Mouse (Mus musculus) mouse embryonic stem cell (cell line): ENCODE data around the gene Mdh2.

ENCODE experiments used
- in situ Hi-C, 2 experiments: fragments of 300-500 bp; cut with MboI; formaldehyde crosslinking; loops; 1 replicate in 1 of 2; 3 replicates in 1 of 2; pipeline ENCODE4 v1.14.3; 2019 to 2020; ENCODE audit warnings: low sequenced_read_pairs in 2 of 2, low pct_unique_long_range_greater_than_20kb in 1 of 2, mixed read lengths in 1 of 2; ENCODE audit not compliant: unreplicated experiment in 1 of 2

Mdh2 gene

GRCm38 (mm10) chr5:135763526-135763925 lies 14.8 kb upstream of the Mdh2 start:
- in situ Hi-C loops = loop anchor here in 1 of 2 experiments (25.0 kb wide), 1 partner anchor 351 kb away; no protein-coding TSS in a partner anchor

DNA sequence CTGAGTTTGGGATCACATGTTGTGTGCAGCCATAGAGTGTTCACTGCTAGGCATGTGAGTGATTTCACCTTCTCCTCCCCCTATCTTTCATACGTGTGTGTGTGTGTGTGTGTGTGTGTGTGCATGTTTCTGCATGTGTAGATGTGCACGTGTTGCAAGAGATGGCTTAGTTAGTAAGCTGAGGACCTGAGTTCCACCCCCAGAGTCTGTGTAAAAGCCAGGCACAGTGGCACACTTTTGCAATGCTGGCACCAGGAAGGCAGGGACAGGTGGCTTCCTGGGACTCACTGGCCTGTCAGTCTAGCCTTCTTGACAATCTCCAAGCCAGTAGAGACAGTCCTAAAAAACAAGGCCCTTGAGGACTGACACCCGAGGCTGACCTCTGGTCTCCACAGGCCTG lies 13.3 kb upstream of the Mdh2 start:
- in situ Hi-C loops = loop anchor here (5.0 to 25.0 kb wide), 2 partner anchors 148 to 353 kb away; no protein-coding TSS in a partner anchor

DNA sequence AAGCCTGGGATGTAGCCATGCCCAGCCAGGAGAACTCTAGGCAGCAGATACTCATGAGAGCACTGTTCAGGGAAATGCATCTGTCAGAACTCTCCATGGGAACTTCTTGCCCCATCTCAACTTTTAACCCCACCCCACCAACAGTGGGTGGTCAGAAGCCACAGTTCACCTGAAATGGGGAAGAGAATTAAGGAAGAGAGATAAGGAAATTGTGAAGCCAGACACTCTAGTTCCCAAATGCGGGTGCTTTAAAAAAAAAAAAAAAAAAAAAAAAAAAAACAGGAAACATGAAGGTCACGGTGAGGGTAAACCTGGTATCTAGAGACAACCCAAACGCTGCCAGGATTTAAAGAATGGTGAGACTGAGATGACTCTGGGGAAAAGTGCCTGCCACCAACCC lies 5.8 kb upstream of the Mdh2 start:
- in situ Hi-C loops = loop anchor here in 1 of 2 experiments (25.0 kb wide), 1 partner anchor 360 kb away; no protein-coding TSS in a partner anchor

DNA sequence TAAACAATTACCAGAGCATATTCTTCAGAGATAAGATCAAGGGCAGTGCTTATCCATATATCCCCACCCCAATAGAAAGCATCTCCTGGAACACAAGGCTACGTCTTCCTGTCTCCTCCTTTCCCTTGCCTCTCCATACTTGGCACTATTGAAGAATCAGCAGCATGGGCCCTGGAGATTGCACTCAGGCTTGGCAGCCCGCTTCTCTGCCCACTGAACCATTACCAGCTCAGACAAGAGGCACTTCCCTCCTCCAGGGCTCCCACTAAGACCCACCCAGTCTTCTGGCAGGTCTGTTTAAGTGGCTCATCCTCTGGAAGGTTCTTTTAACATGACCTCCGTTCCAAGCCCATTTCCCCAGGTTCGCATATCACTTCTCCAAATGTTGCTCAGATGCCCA lies 1.7 kb upstream of the Mdh2 start:
- in situ Hi-C loops = no loop called here

DNA sequence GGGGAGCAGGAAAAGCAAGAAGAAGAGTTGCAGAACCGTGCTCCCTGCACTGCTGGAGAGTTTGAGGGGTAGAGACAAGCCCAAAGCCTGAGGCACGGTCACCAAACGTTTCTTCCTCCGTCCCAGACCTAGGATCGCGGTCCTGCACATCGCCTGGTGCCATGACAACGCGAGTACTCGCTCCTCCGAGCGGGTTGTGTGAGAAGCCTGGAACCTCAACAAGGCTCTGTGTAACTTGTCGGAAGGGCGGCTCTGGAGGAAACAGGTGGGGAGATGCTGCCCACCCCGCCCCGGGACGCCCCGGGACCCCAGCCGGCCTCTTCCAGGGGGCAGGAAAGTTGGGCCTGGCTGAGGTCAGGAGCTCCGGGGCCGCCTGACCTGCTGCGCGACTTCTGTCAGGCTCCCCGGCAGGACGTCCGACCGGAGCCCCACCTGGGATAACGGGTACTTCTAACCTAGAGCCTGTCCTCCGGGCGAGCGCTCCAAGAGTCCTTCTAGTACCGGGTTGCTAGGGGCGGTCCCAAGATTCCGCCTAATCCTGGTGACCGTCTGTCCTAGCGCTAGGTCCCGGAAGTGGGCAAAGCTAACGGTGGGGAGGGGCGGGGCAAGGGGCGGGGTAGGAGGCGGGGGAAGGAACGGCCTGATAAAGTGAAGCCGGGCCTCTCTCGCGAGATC lies 347 bp upstream of the Mdh2 start, which contains the start of gene Styxl1:
TSS of gene Styxl1 (minus strand) at position 590 of the 675 bp plus-strand sequence.
- in situ Hi-C loops = no loop called here

GRCm38 (mm10) chr5:135780331-135780730 lies 2.1 kb downstream of the Mdh2 start:
- in situ Hi-C loops = no loop called here

- in situ Hi-C loops = no loop called here
Measured at GRCm38 (mm10) chr5:135782901-135783300, 4.6 kb downstream of the Mdh2 start.

DNA sequence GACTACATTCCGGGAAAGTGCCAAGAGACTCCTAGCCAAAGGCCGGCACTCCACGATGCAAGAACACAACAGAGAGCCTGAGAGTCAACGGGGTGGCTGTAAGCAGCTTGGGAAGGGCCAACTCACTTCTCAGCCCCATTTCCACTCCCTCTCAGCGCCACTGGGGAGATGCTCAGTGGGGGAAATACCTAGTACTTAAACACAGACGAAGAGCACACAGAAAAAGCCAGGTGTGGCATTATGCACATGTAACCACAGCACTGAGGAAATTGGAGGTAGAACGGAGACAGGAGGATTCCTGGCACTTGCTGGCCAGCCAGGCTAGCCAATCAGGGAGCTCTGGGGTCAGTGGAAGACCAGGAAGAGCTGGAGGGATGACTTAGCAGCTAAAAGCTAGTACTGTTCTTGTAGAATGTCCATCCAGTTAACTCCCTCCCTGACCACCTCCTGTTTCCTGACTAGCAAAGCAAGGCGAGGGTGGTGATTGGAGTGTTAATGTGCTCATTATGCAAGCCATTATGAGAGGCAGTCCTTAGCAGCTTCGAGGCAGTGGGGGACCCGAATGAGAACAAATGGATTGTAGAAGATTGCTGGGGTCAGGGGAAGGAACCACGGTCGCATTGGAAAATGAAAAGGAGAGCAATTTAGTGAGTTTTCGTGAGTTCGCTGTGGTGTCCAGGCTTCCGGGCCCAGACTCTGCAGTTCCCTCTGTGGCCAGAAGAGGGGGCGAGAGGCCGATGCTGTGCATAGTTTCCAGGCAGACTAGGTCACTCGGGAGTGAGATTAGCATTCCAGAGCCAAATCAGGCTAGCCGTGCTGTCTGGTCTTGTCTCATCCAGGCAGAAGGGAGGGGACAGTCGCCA lies 15.9 kb downstream of the Mdh2 start:
- in situ Hi-C loops = no loop called here

DNA sequence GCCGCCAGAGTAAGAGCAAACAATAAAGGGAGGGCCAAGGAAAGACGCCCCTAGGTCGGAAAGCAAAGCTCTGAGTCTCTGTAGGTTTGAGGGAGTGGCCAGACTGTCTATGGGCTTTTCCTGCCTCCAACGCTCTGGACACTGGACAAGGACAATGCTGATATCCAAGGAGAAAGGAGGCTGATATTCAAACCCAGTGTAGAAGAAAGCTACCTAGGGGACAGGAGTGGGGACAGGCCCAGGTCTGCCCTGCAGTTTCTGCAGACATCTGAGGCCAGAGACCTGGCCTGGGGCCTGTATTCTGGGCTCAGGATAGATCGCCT lies 16.5 kb downstream of the Mdh2 start:
- in situ Hi-C loops = no loop called here

DNA sequence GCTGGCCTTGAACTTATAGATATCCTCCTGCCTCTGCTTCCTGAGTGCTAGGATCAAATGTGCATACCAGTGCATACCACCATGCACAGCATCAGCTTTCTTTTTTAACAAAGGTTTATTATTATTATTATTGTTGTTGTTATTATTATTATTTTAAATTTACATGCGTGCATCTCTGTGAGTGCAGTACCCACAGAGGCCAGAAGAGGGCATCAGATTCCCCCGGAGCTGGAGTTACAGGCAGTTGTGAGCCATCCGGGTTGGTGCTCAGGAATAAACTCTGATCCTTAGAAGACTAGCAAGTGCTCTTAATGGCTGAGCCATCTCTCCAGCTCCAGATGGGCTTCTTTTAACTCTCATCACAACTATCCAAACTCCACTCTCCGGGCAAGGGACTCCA lies 21.5 kb downstream of the Mdh2 start:
- in situ Hi-C loops = loop anchor here in 1 of 2 experiments (5.0 kb wide), 1 partner anchor 48 kb away; no protein-coding TSS in a partner anchor

GRCm38 (mm10) chr5:135800927-135801326 lies 22.6 kb downstream of the Mdh2 start:
- in situ Hi-C loops = loop anchor here in 1 of 2 experiments (5.0 kb wide), 1 partner anchor 46 kb away; no protein-coding TSS in a partner anchor

- in situ Hi-C loops = loop anchor here in 1 of 2 experiments (5.0 kb wide), 1 partner anchor 45 kb away; no protein-coding TSS in a partner anchor
Measured at GRCm38 (mm10) chr5:135802641-135803040, 24.4 kb downstream of the Mdh2 start.

GRCm38 (mm10) chr5:135803135-135803534 lies 24.9 kb downstream of the Mdh2 start:
- in situ Hi-C loops = loop anchor here in 1 of 2 experiments (5.0 kb wide), 1 partner anchor 44 kb away; no protein-coding TSS in a partner anchor

GRCm38 (mm10) chr5:135803676-135804075 lies 25.4 kb downstream of the Mdh2 start:
- in situ Hi-C loops = loop anchor here in 1 of 2 experiments (5.0 kb wide), 1 partner anchor 44 kb away; no protein-coding TSS in a partner anchor

DNA sequence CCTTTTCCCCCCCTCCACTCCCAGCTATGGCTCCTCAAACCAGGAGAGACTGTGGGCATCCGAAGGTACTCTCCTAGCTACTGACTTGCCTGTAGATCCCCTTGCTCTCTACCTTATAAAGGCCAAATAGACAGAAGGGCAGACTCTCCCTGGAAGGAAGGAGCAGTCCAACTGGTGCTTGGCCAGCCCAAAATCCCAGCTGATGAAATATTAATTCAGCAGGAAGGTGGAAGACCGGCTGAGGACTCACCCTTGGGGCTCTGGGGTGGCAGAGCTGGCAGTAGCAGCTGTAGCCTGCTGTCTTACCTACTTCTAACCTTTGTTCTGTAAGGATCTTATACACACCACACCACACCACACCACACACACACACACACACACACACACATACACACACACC lies 26.5 kb downstream of the Mdh2 start:
- in situ Hi-C loops = loop anchor here (5.0 kb wide), 1 partner anchor 43 kb away; no protein-coding TSS in a partner anchor

DNA sequence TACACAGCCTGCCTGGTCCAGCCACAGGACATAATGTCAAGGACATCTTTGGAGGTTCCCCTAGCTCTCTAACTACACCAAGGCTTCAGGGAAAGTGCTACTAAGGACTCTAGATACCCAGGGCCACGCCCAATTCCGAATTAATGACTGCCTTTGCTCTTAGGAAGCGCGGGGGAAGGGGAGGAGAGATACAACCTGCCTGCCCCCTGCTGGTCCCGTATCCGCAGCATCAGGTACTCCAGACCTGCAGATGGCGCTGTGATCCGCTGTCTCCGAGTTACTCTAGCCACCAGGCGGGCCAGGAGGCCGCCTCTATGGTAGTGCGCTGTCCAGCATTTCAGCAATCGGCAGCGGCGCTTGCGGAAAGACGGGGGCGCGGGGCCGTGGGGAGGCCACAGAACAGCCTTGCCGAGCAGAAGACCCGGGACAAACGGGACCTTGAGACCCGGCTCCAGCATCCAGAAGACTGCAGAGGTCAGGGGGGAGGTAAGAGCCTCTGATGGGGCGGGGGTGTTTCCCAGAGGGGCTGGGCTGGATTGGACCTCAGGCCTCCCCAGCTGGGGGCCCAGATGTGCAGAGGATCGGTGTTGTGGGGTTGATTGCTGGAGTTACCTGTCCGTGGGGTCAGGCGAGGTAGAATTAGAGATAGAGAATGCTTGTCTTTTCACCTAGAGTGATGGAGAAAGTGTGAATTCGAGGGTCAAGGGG lies 28.4 kb downstream of the Mdh2 start, which contains the start of gene Srrm3:
TSS of gene Srrm3 (plus strand) at position 336 of the 708 bp plus-strand sequence.
- in situ Hi-C loops = loop anchor here in 1 of 2 experiments (5.0 kb wide), 1 partner anchor 41 kb away; no protein-coding TSS in a partner anchor

GRCm38 (mm10) chr5:135807263-135807637 lies 29.0 kb downstream of the Mdh2 start:
- in situ Hi-C loops = loop anchor here in 1 of 2 experiments (5.0 kb wide), 1 partner anchor 40 kb away; no protein-coding TSS in a partner anchor

DNA sequence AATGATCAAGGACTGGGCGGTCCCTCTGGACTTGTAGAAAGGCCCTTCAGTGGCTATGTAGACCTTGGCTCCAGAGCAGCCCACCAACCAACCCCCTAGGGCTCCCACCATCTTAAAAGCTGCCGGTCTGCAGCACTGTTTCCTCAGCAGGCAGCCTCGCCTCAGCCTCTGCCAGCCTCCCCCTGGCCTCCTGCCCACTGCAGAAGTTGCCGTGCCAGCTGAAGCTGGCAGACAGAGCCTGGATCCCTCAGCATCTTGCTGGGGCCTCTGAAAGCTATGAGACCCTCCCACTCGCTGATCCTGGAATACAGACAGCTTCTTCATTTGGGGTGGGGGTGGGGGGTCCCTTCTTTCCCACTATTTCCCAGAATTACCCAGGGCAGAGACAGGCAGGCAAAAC lies 34.7 kb downstream of the Mdh2 start:
- in situ Hi-C loops = no loop called here
